Mouse (Mus musculus): ENCODE data around the gene Apod.

DNA sequence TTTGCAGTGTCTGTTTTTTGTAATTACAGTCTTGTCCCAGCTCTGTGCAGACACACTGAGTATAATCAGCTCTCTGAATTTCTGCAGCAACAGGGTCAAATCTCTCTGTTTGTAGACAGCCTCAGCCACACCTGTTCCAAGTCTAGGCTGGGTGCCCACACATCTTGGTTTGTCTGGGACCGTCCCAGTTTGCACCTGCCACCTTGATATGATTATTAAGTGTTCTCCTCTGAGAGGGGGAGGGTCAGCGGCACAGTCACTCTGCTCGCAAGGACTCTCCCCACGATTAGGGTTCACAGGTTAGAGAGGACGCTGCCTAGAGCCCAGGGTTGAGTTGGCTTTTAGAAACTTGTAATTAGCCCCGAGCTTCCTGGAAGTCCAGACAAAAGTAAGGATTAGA is 41.3 kb upstream of the Apod start:
- TF ChIP-seq CTCF (IDR thresholded peaks at IDR 0.05; ENCODE audit: borderline replicate concordance, control insufficient read depth, extremely low read depth, insufficient read depth, low read length, poor library complexity) (no peak), POLR2A (IDR thresholded peaks at IDR 0.05; ENCODE audit: control insufficient read depth, extremely low read depth, insufficient read depth, low read length, poor library complexity) (no peak)
